Mouse (Mus musculus): ENCODE results near the gene Ubtf.
"Not testable (repeated sequence)": the region's sequence is repeated elsewhere in the genome, so short reads cannot be mapped to it uniquely, and the experiment has no call there.

The Ubtf gene

DNA sequence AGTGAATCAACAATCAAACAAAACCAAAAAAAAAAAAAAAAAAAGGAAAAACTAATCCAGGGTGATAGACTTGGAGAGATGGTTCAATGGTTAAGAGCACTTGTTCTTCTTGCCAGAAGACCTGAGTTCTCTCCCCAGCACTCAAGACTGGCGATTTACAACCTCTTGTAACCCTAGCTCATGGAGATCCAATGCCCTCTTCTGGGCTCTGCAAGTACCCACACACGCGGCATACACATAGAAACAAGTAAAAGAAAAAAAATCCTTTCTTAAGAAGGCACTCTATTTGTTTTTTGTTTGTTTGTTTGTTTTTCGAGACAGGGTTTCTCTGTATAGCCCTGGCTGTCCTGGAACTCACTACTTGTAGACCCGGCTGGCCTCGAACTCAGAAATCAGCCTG lies 35.6 kb downstream of the Ubtf start:
- Histone ChIP-seq H3K4me1 (replicated peaks; ENCODE audit: low read depth, low read length) (peaks cover 67% of the 10 kb centered on the region), H3K27me3 (ENCODE audit: insufficient read depth, low read length) (no peaks in the 10 kb centered on the region), H3K36me3 (ENCODE audit: insufficient read depth, low read length) (peaks cover 30% of the 10 kb centered on the region), H3K4me3 (replicated peaks; ENCODE audit: low read length) (peak overlapping the region; percentile 94), H3K9me3 (ENCODE audit: low read length) (no peaks in the 10 kb centered on the region)
- TF ChIP-seq CTCF (conservative IDR thresholded peaks at IDR 0.05; ENCODE audit: low read length) (no peak), NANOG (IDR thresholded peaks at IDR 0.05; ENCODE audit: borderline replicate concordance, low read length) (no peak), POU5F1 (IDR thresholded peaks at IDR 0.05; ENCODE audit: borderline replicate concordance, low read length) (no peak)

DNA sequence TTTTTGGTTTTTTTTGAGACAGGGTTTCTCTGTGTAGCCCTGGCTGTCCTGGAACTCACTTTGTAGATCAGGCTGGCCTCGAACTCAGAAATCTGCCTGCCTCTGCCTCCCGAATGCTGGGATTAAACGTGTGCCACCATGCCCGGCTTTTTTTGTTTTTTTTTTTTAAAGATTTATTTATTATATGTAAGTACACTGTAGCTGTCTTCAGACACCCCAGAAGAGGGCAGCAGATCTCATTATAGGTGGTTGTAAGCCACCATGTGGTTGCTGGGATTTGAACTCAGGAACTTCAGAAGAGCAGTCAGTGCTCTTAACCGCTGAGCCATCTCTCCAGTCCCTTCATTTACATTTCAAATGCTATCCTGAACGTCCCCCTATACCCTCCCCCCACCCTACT lies 39.3 kb downstream of the Ubtf start:
- H3K36me3 ChIP-seq (ENCODE audit: insufficient read depth, low read length); H3K9me3 ChIP-seq (ENCODE audit: low read length); H3K4me3 ChIP-seq (replicated peaks; ENCODE audit: low read length): not testable (repeated sequence)
- H3K4me1 ChIP-seq (replicated peaks; ENCODE audit: low read depth, low read length): peaks cover 66% of the 10 kb centered on the region
- H3K27me3 ChIP-seq (ENCODE audit: insufficient read depth, low read length): peaks cover 11% of the 10 kb centered on the region

GRCm38 (mm10) chr11:102279595-102279994 lies 39.9 kb downstream of the Ubtf start:
- Histone ChIP-seq H3K4me1 (replicated peaks; ENCODE audit: low read depth, low read length) (peaks cover 65% of the 10 kb centered on the region), H3K4me3 (replicated peaks; ENCODE audit: low read length) (no peak overlapping the region), H3K36me3 (ENCODE audit: insufficient read depth, low read length) (no peaks in the 10 kb centered on the region), H3K27me3 (ENCODE audit: insufficient read depth, low read length) (peaks cover 15% of the 10 kb centered on the region), H3K9me3 (ENCODE audit: low read length) (no peaks in the 10 kb centered on the region)
- TF ChIP-seq POU5F1 (IDR thresholded peaks at IDR 0.05; ENCODE audit: borderline replicate concordance, low read length) (no peak), CTCF (conservative IDR thresholded peaks at IDR 0.05; ENCODE audit: low read length) (no peak), NANOG (IDR thresholded peaks at IDR 0.05; ENCODE audit: borderline replicate concordance, low read length) (no peak)

- TF ChIP-seq POU5F1 (IDR thresholded peaks at IDR 0.05; ENCODE audit: borderline replicate concordance, low read length): no peak
- no peak for TF ChIP-seq CTCF (conservative IDR thresholded peaks at IDR 0.05; ENCODE audit: low read length)
- TF ChIP-seq NANOG (IDR thresholded peaks at IDR 0.05; ENCODE audit: borderline replicate concordance, low read length): no peak
- Histone ChIP-seq H3K36me3 (ENCODE audit: insufficient read depth, low read length) (no peaks in the 10 kb centered on the region), H3K9me3 (ENCODE audit: low read length) (no peaks in the 10 kb centered on the region), H3K4me1 (replicated peaks; ENCODE audit: low read depth, low read length) (peaks cover 56% of the 10 kb centered on the region), H3K4me3 (replicated peaks; ENCODE audit: low read length) (no peak overlapping the region), H3K27me3 (ENCODE audit: insufficient read depth, low read length) (peaks cover 22% of the 10 kb centered on the region)
Measured at GRCm38 (mm10) chr11:102277754-102278153, 41.8 kb downstream of the Ubtf start.

DNA sequence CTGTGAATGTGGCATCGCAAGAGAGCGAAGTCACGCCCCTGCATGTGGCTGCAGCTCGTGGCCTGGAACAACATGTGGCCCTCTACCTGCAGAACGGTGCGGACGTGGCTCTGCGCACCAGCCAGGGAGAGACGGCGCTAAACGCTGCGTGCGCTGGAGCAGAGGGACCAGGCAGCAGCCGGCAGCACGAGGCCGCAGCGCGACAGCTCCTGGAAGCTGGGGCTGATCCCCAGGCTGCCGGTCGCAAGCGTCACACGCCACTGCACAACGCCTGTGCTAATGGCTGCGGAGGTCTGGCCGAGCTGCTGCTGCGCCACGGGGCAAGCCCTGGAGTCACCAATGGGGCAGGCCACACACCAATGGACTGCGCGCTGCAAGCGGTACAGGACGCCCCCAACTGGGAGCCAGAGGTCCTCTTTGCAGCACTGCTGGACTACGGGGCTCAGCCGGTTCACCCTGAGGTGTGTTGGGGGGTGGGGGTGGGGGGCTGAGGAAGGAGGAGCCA lies 43.1 kb downstream of the Ubtf start:
- no peaks in the 10 kb centered on the region for H3K36me3 ChIP-seq (ENCODE audit: insufficient read depth, low read length)
- H3K27me3 ChIP-seq (ENCODE audit: insufficient read depth, low read length): peaks cover 30% of the 10 kb centered on the region
- TF ChIP-seq POU5F1 (IDR thresholded peaks at IDR 0.05; ENCODE audit: borderline replicate concordance, low read length) (no peak), CTCF (conservative IDR thresholded peaks at IDR 0.05; ENCODE audit: low read length) (no peak), NANOG (IDR thresholded peaks at IDR 0.05; ENCODE audit: borderline replicate concordance, low read length) (no peak)
- H3K4me1 ChIP-seq (replicated peaks; ENCODE audit: low read depth, low read length): peaks cover 58% of the 10 kb centered on the region
- peak overlapping the region; percentile 73 for H3K4me3 ChIP-seq (replicated peaks; ENCODE audit: low read length)
- H3K9me3 ChIP-seq (ENCODE audit: low read length): no peaks in the 10 kb centered on the region

- H3K36me3 ChIP-seq (ENCODE audit: insufficient read depth, low read length): peaks cover 17% of the 10 kb centered on the region
- no peaks in the 10 kb centered on the region for H3K9me3 ChIP-seq (ENCODE audit: low read length)
- H3K27me3 ChIP-seq (ENCODE audit: insufficient read depth, low read length): peaks cover 12% of the 10 kb centered on the region; the same call in 1 of the 2 replicates
- TF ChIP-seq POU5F1 (IDR thresholded peaks at IDR 0.05; ENCODE audit: borderline replicate concordance, low read length): no peak
- H3K4me3 ChIP-seq (replicated peaks; ENCODE audit: low read length): peak within 1 kb of the TSS; percentile 20; the same call in 1 of the 2 replicates
- H3K4me1 ChIP-seq (replicated peaks; ENCODE audit: low read depth, low read length): peaks cover 73% of the 10 kb centered on the region
Measured at GRCm38 (mm10) chr11:102268520-102269244, 50.9 kb downstream of the Ubtf start, which contains the start of gene Asb16. Gene Asb16 (plus strand): TSS chr11:102268743.

- peaks cover 29% of the 10 kb centered on the region for H3K36me3 ChIP-seq (ENCODE audit: insufficient read depth, low read length)
- H3K4me1 ChIP-seq (replicated peaks; ENCODE audit: low read depth, low read length): peaks cover 78% of the 10 kb centered on the region
- TF ChIP-seq CTCF (conservative IDR thresholded peaks at IDR 0.05; ENCODE audit: low read length) (peak; percentile 55), NANOG (IDR thresholded peaks at IDR 0.05; ENCODE audit: borderline replicate concordance, low read length) (no peak), POU5F1 (IDR thresholded peaks at IDR 0.05; ENCODE audit: borderline replicate concordance, low read length) (no peak)
- H3K9me3 ChIP-seq (ENCODE audit: low read length): no peaks in the 10 kb centered on the region
- no peak overlapping the region for H3K4me3 ChIP-seq (replicated peaks; ENCODE audit: low read length)
- H3K27me3 ChIP-seq (ENCODE audit: insufficient read depth, low read length): peaks cover 5% of the 10 kb centered on the region; the same call in 1 of the 2 replicates
Measured at GRCm38 (mm10) chr11:102267480-102267879, 52.1 kb downstream of the Ubtf start.

DNA sequence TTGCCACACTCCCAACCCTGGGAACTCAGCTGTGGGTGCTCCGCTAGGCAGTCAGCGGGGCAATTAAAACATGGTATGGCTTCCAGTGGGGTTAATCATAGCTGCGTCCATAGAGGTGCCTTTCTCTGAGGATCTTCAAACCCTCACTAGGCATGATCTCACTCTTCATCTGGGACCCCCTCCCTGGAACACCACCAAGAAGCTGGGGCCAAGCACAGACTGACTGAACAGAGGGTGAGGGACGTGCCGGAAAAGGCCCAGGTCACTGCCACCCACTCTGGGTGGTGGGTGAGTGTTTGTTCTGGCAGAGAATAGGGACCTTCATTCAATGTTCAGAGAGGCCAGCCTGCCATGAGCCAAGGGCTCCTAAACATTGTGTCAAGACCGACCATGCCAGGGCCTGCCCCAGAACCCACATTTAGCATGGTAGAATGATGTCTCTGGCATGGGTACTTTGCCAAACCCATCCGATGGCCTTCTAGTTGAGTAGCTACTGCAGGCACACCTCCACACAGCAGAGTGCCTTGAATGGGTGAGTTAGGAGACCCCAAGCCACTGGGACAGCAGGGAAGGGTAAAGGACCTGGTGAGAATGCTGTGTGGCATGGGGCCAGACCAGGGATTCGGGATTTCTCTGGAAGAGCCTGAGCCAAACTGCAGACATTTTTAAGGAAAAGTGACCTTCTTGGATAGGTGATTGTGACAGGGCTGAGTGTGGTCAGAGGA lies 52.7 kb downstream of the Ubtf start:
- Histone ChIP-seq H3K4me1 (replicated peaks; ENCODE audit: low read depth, low read length) (peaks cover 78% of the 10 kb centered on the region), H3K27me3 (ENCODE audit: insufficient read depth, low read length) (no peaks in the 10 kb centered on the region), H3K36me3 (ENCODE audit: insufficient read depth, low read length) (peaks cover 36% of the 10 kb centered on the region), H3K4me3 (replicated peaks; ENCODE audit: low read length) (peak overlapping the region; percentile 43; the same call in 1 of the 2 replicates), H3K9me3 (ENCODE audit: low read length) (no peaks in the 10 kb centered on the region)
- TF ChIP-seq POU5F1 (IDR thresholded peaks at IDR 0.05; ENCODE audit: borderline replicate concordance, low read length): no peak
- TF ChIP-seq NANOG (IDR thresholded peaks at IDR 0.05; ENCODE audit: borderline replicate concordance, low read length): no peak
- no peak for TF ChIP-seq CTCF (conservative IDR thresholded peaks at IDR 0.05; ENCODE audit: low read length)
